Mouse (Mus musculus): ENCODE results near the gene Lrriq3.

Gene Lrriq3

DNA sequence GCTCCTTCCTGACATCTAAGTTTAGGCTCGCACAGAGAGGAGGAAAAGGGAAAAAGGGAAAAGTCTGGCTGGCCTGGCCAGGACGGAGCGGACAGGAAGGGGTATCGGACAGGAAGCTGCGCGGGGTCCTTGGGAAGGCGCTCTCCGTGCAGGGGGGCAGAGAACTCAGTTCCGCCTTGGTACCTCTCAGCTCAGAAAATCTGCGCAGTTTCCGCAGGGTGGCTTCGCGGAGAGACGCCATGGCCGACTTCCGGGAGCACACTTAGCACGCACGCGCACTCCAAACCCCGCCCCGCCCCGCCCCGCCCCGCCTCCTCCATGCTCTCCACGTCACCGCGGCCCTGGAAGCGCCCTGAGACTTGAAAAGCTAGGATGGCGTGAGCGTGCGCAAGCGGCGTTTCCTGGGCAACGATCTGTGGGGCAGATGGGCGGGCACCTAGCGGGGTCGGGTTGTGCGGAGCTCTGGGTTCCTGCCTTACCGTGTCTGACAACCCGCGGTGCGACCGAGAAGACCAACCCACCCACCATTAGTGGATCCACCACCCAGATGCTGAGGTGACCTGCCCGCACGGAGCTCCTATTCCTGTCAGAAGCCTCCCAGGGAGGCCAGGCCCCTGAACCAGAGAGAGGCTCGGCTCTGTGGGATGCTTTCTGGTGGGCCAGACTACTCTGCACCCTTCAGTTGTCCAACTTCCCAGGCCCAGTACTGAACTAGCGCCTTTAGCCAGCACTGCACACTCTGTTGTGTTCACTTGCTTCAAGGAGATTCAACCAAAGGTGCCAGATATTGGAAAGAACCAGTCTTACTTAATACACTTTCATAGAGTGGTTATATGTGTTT, at the start of gene Lrriq3, which contains the start of gene Fpgt:
TSS of gene Lrriq3 (plus strand) at position 319 of the 841 bp plus-strand sequence.
TSS of gene Fpgt (minus strand) at position 288 of the 841 bp plus-strand sequence.
- DNase-seq (ENCODE audit: low spot score in 2 of 2), result peak; percentile 89 to 92

DNA sequence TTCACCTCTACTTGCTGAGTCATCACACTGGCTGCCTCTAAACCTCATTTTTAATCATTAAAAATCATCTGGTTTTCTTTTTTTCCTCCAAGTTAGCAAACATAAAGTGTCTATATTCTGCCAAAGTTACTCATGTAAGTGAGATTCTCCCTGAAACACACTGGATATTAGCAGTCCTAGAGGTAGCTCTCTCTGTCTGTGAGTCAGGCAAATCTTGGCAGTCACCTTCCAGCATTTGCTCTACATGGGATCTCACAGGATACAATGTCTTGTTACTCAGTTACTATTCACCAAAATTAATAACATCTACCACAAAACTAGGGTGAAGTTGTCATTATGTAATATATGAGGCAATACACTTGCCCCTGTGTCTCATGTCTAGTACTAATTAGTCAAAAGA, 41.2 kb upstream of the Lrriq3 start:
- DNase-seq (ENCODE audit: low spot score in 2 of 2), result no peak

DNA sequence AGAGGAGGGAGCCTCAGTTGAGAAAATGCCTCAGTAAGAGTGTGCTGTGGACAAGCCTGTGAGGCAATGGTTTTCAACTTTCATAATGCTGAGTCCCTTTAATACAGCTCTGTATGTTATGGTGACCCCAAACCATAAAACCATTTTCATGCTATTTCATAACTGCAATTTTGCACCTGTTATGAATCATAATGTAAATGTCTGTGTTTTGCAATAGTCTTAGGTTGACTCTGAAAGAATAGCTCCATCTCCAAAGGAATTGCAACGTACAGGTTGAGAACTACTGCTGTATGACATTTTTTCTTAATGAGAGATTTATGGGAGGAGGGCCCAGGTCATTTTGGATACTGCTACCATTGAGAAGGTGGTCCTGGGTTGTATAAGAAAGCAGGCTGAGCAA, 40.0 kb upstream of the Lrriq3 start:
- no peak for DNase-seq (ENCODE audit: low spot score in 2 of 2)

DNA sequence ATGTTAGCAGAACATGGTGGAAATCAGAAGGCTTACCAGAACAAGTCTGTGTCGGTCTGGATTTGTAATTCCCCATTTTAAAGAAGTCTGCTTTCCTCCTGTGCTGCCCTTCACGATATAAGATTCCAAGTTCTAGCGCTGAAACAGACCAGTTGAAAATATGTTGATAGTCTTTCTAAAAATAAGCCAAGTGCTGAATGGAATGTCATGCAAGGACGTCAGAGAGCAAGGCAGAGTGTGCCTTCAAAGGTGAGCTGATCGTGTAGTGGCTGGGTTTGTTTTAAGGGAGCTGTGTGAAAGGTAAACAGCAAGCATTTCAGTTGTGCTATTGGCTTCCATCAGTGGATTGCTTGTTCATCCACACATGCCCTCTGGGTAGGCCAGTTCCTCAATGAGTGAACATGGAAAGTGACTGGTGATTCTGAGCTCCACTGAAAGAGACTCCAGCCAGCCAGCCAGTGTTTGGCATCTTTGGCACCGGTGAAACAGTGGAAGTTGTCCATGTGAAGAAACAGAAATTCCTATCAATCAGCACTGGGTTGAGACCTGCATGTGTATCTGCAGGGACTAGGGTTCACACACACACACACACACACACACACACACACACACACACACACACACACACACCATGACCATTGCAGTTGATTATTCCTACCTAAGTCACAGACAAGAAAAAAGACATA, 37.9 kb upstream of the Lrriq3 start, which contains the start of gene Tnni3k:
TSS of gene Tnni3k (minus strand) at position 177 of the 686 bp plus-strand sequence.
- no peak for DNase-seq (ENCODE audit: low spot score in 2 of 2)

DNA sequence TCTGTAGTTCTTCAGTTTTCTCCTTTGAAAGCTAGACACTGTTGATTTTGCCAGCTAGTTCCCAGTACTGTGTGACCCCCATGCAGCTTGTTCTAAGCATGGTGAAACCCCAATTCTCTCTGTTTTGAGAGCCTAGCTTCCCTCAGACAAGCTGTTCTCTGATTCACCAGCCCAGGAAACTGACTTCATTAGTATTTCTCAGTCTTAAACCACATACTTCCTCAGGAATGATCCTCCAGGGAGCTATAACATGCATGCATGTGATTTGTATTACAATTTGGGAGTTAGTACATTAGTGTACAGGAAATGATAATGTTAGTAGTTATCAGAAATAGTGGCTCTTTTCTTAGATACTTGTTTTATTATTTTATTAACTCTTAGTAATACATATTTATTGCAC, 36.6 kb upstream of the Lrriq3 start:
- DNase-seq (ENCODE audit: low spot score in 2 of 2), result peak in 1 of 2 experiments; percentile 2

DNA sequence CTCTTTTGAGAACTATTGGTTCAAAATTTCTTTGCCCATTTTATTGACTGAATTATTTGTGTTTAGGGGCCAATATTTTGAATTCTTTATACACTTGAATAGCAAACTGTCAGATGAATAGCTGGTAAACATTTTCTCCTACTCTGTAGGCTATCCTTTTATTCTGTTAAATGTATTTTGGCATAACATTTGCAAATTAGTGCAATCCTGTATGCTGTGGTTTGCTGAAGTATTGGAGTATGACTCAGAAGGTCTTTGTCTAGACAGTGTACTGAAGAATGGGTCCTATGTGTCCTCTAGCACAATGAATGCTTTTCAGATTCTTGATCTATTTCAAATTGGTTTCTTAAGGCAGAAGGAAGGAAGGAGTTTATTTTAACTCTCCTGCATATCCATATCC, 35.7 kb upstream of the Lrriq3 start:
- no peak for DNase-seq (ENCODE audit: low spot score in 2 of 2)

DNA sequence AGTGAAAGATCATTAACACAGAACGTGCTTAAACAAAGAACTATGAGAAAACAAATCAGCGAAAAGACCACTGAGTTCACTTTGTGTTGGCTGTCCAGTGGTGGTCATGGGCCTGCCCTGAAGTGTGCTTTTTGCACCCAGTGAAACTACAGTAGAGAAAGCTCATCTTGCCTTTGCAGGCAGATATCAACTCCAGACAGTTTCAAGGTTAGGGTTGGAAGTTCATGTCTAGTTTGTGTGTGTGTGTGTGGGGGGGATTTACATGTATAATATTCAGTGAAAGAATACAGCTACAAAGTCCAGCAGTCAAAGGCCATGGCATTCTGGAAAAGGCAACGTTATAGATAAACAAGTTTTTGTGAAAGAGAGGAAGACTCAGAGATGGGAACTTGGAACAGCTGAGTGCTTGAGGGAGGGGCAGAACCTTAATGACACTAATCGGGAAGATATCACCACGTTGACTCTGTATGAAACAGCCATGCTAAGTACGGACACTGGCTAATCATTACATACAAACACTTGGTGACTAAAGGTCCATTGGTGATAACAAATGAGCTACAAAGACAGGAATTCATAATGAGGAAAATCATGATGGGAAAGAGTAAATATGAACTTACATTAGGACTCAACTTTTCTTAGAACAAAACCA, 34.3 kb upstream of the Lrriq3 start:
- DNase-seq (ENCODE audit: low spot score in 2 of 2), result no peak

DNA sequence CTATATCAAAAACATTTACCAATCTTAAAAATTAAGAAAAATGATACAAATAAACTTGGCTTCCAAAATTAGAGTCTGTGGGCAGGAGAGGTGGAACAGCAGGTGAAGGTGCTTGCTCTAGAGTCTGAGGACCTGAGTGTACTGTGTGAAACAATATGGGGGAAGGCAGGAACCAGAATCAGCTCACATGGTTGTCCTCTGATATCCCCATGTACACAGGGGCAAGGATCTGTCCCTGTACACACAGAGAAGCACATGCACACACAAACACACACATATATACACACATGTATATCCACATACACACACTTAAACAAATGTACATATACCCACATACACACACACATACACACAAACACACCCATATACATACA, 33.8 kb upstream of the Lrriq3 start:
- DNase-seq (ENCODE audit: low spot score in 2 of 2), result no peak

DNA sequence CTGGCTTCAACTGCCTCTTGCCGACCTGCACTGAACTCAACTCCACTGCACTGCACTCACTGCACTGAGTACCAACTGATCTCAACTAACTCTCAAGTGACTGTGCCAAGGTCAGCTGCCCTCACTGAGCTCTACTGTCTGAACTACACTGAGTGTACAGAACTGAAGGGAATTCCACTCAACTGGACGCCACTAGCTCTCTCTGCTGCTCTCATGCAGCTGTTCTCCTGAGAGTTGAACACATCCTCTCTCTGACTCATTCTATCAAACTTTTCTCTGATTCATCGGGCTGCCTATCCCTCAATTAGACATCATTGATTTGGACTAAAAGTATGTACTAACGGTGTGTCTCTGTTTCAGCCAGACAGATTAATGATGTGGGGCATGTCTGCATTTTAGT, 15.3 kb upstream of the Lrriq3 start:
- no peak for DNase-seq (ENCODE audit: low spot score in 2 of 2)

DNA sequence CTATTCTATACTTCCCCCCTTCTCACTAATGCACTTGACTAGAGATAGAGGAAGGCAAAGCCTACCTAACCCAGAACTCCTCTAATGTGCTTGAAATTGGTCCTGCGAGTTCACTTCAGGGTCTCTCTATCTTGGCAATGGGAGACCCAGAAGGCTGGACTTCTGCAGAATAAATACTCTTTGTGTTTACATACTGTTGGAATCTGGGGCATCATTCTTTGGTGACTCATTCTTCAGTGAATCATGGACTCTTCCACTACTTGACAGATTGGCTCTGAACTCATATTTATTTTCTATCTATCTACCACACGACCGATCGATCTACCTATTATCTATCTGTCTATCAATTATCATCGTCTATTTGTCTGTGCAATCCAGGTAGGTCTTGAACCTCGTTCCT, 1.2 kb upstream of the Lrriq3 start:
- no peak for DNase-seq (ENCODE audit: low spot score in 2 of 2)

DNA sequence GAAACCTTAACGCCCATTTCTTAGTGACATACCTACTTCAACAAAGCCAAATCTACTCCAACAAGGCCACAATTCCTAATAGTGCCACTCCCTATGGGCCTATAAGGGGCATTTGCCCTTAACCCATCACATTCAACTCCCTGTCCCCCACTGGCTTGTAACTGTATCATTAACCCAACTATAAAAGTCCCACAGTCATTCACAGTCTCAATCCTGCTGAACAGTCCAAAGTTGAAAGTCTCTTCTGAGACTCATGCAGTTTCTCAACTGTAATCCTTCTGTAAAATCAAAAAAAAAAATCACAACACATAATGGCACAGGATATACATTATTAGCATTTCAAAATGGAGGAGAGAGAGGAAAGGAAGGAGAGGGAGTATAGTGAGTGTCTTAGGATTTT, 6.0 kb downstream of the Lrriq3 start:
- DNase-seq (ENCODE audit: low spot score in 2 of 2), result no peak

DNA sequence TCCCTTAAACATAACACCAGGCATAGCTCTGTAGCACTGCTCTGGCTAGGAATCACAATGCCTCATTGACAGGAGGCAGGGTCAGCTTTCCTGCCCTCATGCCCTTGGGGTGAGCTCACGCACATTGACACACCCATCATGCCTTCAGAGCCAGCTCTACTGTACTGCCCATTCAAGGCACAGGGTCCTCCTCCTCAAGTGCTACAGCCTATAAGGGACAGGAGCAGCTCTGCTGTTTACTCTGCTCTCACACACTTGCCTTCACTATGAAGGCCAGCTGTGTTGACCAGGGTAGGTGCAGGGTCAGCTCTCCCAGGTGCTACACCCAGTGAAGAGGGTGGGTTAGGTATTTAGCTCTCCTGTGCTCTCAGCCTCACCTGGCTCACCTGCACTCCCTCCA, 12.7 kb downstream of the Lrriq3 start:
- no peak for DNase-seq (ENCODE audit: low spot score in 2 of 2)

DNA sequence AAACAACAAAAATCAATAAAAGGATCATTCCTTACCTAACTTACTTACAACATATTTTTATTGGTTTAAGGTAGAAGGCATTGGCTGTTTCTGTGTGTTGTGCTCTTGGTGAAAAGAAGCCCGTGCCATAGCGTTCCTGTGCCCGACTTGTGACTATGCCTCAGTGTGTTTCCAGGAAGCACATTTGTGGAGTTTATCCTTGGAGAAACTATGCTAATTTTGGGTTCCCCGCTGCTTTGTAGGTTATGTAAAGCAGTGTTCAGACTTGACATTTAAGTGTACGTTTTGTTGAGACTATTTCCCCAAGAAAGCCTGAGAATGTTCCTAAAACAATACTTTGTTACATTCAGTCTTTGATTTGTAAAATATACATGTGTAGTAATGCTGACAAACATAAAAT, 44.5 kb downstream of the Lrriq3 start:
- DNase-seq (ENCODE audit: low spot score in 2 of 2), result peak; percentile 9 to 12

DNA sequence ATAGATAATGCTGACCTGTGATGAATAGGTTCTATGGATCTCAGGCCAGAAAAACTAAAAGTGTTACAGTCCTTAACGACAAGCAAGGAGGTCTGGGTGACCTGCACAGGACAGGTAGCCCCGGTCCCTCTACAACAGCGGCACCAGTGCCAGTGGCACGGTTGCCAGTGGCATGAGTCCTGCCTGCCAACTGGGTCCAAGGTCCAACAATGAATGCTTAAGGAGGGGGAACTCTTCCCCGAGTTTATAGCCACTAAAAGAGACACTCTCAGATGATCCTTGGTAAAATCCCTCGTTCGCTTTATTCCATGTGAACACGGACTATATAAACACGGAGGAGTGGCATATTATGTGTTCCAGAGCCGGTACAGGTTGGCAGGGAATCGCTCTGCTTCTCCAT, 47.8 kb downstream of the Lrriq3 start:
- no peak for DNase-seq (ENCODE audit: low spot score in 2 of 2)

DNA sequence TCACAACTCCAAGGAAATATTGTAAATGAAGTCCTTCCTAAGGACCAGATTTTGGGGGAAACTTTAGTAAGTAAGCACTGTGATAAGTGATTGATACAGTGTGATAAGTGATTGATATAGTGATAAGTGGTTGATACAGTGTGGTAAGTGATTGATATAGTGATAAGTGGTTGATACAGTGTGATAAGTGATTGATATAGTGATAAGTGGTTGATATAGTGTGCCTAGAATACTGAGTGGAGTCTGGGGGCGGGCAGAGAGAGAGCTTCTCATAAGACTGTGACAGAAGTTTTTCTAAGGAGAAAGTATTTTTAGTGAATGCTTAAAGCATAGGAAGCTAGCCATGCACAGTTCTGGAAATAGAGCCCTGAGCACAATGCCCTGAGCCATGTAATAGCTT, 51.1 kb downstream of the Lrriq3 start:
- no peak for DNase-seq (ENCODE audit: low spot score in 2 of 2)

DNA sequence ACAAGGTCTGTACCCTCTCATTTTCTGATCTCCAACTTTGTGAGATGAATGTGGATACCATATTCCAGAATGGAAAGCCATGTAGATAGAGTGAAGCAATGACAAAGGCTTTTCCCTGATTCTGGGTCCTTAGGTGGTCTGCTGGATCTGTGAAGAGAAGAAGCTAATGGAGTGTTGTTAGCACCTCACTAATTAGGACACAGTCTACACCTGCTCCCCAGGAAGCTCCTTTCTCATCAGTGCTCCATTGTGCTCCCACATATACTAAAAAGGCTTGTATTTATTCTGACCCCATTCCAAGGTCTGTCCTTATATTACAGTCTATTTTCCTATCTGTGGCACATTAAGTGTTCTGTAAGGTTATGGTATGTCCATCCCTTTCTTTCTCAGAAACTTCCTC, 68.6 kb downstream of the Lrriq3 start:
- DNase-seq (ENCODE audit: low spot score in 2 of 2), result no peak

DNA sequence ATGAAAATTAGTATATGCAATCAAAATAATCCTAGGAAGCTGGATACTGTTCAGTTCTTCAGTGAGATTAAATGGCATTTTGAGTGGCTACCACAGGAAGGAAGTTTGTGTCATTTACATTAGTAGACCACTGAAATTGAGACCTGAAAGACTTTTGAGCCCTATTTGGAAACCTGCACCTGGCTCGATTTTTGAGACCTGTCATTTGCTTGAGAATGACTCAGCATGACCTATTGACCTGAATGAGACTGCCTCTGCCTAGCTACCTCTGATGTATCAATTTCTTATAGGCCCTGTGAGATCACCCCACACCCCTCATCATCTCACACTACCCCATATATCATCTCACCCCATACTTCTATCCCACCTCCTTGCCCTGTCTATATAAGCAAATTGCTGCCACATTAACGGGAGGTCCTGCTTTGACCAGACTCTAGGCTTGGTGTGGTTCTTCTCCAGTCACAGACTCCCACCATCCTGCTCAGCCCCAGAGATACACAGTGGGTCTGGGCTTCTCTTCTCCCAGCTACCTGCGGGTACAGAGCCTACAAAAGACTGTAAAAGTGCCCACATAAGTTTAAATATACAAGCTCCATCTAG, 87.2 kb downstream of the Lrriq3 start:
- DNase-seq (ENCODE audit: low spot score in 2 of 2), result no peak

DNA sequence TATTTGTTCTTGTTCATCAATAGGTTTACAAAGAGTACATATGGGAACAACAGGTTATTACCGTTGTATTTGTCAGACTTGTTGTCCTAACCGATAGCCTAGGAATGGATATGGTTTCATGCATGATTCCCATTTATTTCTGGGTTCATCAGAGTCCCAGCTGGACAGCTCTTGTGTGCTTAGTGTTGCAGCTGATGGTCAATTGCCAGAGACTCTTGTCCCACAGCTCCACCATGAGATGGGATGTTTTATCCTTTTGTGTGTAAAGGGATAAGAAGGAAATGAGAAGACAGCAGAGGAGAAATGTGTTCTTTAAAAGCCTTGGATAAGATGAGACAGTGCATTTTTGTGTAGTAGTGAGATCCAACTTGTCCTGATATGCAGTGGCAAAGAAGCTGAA, 93.2 kb downstream of the Lrriq3 start:
- no peak for DNase-seq (ENCODE audit: low spot score in 2 of 2)

DNA sequence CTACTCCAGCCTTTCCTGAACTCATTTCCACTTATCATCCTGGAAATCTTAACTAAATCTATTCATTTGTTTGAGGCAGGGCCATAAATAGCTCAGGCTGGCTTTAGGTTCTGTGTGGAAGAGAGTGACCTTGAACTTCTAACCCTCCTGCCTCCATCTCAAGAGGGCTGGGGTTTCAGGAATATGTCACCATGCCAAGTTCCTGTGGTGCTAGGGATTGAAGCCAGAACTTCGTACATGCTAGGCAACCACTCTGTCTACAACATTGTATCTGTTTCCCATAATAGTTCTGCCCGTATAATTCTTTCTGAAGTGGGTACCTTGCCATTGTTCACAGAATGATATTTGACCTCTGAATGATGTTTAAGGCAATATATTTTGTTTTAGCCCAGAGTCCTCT, 95.6 kb downstream of the Lrriq3 start:
- DNase-seq (ENCODE audit: low spot score in 2 of 2), result no peak

DNA sequence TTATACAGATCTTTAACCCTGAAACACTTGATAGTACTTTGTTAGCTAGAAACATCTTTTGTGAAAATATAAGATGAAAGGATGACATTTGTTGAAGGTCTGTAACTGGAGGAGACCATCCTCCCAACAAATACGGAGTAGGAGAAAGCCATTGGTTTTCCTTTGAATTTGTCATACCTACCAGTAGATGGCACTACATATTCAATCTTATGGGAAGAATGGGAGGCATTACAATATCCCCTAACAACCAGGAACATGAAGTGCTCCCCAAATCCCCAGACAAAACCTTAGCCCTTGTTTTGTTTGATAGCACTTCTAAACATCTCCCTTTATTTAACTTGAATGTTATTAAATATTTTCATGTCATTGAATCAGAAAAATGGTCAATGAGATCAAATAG, 141.7 kb downstream of the Lrriq3 start:
- DNase-seq (ENCODE audit: low spot score in 2 of 2), result no peak

DNA sequence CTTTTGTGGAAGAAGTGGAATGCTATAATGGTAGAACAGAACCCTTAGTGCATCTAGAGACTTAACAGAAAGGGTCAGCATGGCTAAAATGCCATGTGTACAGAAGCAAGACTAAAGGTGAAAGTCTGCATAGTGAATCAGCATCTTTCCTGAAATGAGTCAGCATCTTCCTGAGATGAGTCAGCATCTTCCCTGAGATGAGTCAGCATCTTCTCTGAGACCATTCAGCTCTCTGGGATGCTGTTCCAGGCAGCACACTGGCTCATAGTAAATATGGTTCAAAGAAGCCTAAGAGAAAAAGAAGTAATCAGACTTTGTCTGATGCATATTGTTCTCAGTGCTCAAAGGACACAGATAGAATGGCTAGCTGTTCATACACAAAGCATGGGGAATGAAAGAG, 142.3 kb downstream of the Lrriq3 start:
- DNase-seq (ENCODE audit: low spot score in 2 of 2), result peak; percentile 9 to 23
